Mouse (Mus musculus) right cerebral cortex, postnatal 4 days (tissue): ENCODE measurements at regions not wholly inside any gene's neighbourhood (a gene's known extent, or its start where the extent isn't known, plus 50 kb on each side); places are given as distances from the start of the nearest gene placed in this dataset.
"Not testable (repeated sequence)": the region's sequence is repeated elsewhere in the genome, so short reads cannot be mapped to it uniquely, and the experiment has no call there.

Experiments
- DNase-seq: peaks from one replicate; pipeline ENCODE4 v3.0.0-alpha.2; 2022

DNA sequence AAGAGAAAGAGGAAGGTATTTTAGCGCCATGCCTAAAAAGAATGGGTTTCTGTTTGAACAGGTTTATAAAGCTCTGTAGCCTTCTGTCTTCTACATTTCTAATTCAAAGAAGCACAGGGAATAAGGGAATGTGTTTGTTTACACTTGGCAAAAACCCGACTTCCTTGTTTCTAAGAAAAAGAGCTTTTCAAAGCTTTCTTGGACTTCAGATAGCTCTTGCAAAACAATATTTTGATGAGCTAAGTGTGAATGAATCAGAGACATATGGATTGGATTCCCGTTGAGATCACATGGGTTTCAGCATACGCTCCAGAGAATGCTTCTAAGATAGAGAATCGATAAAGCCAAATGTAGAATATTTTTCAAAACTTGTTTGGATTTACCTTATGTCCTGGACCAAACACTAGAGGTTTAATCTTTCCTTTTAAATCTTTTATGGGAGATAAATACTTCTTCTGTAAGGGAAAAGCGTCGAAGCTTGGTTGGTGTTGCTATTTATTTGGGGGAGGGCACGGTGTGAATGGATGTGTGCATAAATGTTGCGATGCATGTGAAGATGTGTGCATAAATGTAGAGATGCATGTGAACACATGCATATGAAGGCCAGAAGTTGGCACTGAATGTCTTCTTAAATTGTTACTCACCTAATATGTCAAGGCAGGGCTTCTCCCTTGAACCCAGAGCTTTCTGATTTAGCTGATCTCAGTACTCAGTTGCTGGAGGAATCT, 576.4 kb downstream of the Nyap2 start:
- DNase-seq, result no peak

DNA sequence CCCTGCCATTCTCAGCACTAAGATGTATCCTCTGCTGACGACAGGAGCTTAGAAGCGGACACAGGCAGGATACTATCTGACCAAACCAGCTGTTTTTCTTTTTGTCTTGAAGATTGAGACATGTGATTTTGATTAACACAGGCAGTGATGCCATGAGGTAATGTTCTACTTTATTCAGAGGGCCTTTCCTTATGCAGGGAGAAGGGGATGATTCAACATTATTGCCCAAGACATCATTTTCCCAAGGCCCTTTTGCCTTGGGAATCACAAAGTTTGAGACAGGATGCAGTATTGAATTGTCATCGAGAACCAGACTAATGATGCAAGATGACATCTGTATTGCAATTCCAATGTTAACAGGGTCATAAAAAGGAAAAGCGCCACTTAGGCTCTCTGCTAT, 571.7 kb upstream of the Gm9747 start:
- DNase-seq, result no peak

DNA sequence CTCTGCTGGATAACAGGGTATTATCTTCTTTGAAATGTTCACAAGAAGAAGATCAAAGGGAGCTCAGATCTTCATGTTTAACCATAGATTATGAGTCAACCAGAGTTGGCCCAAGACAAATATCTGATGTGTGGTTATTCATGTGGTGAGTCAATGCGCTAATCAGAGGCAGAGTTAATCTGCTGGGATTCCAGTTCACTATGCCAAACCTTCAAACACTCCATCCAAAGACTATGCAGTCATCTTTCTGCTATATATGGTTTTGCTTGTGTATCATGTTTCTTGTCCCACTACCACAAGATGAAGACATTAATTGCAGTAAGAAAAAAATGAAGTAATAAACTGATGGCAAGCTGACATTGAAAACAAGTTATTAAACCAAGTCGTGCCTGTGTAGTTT, 561.8 kb upstream of the Gm9747 start:
- DNase-seq, result no peak

DNA sequence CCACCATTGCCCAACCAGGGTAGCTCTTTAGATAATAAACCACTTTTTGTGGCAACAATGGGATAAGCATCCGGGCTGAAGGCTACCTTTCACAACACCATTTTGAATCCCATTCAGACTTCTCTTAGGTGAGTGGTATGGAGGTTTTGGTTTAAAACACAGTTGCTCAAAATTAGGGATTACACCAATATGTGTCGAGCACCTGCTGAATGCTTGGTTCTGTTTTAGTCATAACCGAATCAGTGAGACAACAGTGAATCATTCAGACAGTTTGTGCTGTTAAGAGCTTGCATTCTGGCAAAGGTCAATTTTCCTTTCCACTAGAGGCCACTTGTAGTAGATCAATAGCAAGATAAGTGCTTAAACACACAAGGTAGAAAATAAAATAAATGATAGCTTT, 561.2 kb upstream of the Gm9747 start:
- no peak for DNase-seq

DNA sequence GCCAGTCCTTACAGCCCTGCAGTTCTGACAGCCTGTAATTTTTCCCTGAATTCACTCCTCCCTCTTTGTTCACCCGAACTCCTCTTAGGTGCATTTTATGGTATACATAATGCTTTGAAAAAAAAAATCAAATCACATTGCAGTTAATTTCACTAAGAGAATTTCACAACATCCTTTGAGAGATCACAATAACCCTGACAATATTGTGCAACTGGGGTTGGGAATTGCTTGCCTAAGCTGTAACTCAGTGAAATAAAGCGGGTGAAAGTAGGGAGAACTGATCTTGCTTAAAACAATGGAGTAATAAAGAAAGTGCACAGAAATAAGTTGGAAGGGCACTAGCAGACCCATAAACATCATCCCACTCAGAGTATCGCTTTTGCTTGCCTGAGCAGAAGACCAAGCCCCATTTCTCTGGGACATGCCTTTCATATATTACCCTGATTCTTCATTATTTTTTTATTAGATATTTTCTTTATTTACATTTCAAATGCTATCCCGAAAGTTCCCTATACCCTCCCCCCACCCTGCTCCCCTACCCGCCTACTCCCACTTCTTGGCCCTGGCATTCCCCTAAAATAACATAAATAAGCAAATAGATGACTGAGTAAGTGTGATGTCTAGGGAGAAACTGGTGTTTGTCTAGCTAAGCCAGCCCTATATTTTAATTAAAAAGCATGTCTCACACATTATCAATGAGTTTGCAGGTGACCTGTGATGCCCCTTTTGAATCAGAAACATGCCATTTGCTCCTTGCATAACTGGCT, 557.2 kb upstream of the Gm9747 start:
- DNase-seq, result no peak

DNA sequence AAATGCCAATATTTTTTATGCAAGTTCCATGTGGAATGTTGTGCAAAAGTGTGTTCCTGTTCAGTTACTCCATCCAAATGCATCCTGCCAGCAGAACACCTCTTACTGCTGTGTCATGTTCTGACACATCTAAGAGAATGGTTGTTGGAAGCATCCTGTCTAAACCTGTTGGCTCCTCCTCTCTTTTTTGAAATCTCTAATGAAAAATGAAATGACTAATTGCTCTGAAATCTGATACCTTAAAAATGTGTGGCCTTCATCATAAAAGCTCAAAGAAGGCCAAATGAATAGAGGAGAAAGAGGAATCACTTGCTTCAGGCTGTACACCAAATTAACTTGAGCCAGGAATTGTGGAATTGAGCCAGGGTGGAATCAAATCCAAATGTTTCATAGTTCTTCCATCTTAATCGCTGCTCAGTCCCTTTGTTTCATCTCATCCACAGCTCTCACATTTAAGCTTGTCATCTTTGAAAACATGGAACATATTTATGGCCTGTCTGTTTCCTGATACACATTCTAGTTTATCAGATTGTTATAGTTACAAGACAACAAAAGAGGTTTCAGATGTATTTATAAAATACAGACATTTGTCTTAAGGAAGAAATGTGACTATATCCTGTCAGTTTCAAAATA, 555.0 kb upstream of the Gm9747 start:
- no peak for DNase-seq

DNA sequence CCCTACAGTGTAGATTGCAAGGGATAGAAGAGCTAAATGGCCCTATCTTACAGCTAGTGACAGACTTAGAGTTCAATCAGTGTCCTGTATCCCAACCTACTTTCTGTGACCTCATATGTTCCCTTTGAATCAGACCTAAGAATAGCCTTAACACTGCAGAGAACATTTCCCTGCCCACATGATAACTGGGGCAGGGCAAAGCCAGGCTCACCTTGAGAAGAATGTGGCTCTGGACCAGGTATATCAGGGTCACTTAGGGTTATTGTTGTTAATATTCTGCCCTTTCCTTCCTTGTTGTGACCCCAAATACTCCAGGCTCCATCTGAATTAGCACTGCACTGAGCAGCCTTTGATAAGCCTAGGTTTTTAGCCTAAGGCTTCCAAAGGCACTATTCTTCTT, 536.8 kb upstream of the Gm9747 start:
- DNase-seq, result no peak

DNA sequence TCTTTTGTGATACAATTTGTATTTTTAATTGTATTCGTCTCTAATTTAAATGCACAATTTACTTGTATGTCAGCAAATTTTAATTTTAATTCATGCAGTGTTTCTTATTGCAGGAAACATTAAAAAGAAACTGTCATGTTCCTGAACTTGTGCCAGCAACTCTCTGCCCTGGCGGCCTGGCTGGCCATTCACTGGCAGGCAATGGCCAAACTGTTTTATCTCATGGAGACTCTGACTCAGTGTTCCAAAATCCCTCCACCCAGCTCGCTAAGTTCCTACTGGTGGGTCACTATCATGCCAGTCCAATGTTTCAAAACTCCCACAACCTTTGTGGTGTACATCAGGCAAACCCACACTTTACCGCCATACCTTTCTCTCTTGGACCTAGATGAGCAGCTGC, 523.7 kb upstream of the Gm9747 start:
- no peak for DNase-seq

DNA sequence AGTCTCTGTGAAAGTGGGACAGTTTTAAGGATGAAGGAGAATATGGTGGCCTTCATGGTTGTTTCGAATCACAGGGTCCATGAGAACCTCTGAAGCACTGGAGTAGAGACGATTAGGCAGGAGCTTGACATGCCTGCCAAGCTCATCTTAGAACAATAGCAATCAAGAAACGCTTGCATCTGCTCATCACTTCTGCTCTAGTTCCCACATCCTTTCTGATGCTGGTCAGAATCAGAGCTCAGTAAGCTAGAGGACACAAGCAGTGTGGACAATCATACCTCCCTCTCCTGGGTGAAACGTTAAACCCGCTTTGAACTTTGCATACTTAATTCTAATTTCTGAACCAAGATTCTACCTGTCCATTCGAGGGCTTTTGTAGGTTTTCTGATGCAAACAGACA, 515.8 kb upstream of the Gm9747 start:
- DNase-seq, result no peak

DNA sequence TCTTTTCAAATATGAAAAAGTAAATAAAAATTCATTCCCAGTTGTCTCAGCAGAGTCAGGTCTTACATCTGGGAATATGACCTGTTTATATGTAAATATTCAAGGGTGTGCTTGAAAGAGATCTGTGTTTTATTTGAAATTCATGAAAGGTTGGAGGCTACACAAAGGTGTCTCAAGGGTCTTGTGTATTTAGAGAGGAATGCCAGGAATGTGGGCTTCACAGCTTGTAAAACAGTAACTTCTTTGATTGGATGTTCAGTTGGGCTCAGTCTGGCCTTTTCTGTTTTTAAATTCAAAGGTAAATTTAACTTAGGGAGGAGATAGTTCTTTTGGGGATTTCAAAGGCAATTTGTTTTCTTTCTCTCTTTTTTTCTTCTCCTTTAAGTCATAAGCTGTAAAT, 514.7 kb upstream of the Gm9747 start:
- DNase-seq, result no peak

DNA sequence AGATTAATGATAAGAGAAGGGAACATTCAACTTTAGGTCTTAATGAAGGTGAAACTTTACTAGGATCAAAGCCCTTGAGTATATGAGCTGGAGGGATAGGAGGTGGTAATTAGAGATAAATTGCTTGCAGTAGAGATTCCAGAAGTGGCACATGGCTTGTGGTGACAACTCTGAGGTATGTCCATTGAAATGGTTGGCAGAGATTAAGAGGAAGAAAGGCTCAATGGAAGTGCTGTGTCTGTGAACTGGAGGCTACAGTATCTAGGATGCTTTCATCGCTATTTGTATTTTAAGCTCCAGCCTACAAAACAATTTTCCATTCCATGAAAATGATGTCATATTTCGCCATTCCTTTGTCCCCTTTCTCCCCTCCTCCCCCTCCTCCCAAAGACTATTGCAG, 508.1 kb upstream of the Gm9747 start:
- DNase-seq, result no peak

DNA sequence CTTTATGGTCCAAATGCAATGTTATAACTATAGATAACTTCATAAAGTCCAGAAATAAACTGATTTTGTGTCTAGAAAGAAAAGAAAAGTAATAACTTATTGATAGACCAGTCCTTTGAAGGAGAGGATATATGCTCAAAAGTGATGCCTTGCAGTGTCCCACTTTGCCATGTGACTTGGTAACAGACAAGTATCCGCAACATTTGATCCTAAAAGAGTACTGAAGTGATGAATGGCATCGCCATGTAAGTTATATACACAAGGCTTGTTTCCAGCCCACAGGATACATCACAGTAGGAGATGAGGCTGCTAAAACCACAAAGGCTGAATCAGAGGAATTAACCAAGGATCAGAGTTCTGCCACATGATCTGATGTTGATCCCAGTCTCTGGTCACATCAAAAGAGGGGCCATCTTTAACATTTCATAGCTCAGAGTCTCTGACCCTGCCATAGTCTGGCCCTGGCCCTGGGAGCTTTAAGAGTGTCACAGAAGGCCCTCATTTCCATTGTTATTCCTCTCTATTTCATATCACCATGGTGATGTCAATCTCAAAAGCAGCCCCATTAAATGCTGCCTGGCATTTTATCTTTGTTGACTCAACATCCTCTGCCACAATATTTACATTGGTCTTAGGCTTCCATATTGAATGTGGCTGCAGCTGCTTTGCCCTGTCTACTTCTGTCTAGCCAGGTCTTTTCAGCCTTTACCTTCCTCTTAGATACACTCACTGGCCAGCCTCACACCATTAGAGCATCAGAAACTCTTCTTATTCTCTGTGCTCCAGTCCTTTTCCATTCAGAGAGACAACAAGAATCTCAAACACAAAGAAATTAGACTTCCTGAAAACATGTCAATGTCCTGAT, 506.4 kb upstream of the Gm9747 start:
- DNase-seq, result no peak

DNA sequence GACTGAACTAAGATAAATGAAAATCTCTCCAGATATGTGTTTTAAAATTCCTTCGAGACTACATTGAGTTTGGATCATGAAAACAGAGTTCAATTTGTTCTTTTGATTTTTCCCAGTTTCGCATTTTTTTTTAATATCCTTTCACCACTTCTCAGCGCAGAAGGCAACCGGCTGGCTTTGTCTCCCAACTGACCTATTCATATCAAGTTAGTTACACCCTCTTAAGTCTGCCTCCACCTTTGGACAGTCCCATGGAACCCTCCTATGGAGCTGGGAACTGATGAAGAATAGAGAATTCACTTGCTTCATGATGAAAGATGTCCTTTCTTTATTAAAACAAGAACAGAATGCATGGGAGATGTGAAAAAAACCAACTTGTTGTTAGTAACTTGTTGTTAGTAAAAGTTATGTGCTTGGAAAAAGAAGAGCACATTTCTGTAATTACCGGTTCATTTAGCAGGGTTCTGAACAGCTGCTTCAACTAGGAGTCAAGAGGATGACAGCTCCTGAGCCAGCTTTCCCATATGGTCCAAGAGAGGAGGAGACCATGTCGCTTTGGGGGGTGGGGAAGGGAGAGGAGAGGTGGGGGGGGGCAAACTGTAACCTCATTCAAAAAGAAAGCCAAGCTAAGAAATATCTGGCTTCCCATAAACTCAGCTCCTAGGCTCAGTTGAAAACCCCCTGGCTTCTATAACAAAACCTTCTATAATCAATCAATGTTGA, 495.6 kb upstream of the Gm9747 start:
- no peak for DNase-seq

DNA sequence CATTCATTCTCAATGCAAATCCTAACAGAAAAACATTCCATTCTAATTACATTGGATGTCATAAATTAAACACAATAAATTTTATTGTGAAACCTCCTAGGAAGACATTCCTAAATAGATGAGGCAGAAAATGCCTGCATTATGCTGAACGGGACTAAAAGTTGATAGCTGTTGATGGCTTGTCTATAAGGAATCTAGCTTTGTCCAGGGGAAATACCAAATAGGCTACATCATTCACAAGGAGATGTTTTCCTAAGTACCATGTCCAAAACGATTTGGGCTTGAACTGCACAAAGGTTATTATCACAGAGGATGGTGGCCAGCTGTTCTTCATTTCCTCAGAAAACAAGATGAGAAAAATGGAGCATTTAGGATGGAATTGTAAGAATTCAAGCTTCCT, 494.5 kb upstream of the Gm9747 start:
- no peak for DNase-seq

DNA sequence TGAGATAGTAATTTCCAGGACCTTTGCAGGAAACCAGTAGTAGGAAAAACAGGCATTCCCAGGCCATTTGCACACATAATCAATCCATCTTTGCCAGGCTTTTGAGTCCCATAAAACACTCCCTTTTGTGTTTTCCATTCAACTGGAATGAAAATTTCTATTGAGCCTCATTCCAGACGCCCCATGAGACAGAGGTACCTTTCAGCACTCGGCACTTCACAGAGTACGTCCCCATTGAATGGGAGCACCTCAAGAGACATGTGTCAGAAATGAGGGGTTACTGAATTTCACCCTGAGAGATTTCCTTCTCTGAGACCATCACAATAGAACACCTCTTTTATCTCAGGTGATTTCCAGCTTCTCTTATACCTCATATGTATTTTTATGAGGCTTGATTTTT, 493.5 kb upstream of the Gm9747 start:
- DNase-seq, result no peak

DNA sequence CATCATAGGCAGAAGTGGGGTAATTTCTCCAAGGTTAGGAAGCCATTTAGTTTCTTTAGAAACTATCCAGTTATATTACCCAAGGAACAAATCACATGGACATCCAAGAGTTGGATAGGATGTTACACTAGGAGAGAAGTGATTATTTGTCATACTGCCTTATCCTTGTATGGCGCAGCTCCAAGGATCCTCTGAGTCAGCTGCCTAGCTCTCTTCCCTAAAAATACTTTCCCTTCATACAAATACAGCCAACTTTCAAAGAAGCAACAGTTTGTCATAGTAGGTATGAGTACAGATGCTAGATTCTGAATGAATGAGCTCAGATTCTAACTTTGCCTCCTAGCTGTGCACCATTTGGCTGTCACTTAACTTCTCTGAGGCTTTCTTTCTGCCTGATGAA, 492.9 kb upstream of the Gm9747 start:
- no peak for DNase-seq

DNA sequence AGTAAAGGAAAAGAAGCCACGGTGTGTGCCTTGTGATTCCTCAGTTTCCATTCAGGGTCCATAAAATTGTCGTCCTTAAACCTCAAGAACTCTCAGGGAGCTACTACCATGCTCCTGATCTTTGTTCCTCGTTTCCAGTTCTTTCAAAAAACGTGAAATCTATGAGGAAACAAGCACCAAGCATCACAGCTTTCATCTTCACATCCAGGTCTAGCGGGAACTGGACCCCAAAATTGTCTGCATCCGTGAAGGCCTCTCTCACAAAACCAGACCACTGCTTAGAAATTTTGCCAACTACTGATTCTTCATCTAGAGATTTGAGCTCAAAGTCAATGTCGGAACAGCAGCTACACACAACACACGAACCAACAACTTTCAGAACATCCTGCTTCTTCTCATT, 491.0 kb upstream of the Gm9747 start:
- not testable (repeated sequence) for DNase-seq

DNA sequence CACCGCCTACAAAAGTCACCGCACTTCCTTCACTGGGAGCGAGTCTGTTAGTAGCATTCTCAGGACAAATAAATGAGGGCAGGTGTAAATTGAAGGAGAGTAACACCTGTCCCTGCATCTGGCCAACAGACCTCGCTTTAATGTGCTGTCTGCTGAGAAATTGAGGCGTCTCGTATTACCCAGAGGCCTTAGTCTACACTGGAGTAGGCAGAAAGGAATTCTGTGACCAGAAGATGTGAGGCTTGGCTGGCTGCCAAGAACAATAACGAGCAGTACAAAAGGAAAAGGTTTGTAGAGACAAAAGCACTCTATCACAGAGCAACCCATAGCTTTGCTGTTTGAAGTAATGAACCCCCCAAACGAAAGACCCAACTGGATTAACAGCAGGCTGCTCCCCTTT, 488.4 kb upstream of the Gm9747 start:
- peak; percentile 35 for DNase-seq

DNA sequence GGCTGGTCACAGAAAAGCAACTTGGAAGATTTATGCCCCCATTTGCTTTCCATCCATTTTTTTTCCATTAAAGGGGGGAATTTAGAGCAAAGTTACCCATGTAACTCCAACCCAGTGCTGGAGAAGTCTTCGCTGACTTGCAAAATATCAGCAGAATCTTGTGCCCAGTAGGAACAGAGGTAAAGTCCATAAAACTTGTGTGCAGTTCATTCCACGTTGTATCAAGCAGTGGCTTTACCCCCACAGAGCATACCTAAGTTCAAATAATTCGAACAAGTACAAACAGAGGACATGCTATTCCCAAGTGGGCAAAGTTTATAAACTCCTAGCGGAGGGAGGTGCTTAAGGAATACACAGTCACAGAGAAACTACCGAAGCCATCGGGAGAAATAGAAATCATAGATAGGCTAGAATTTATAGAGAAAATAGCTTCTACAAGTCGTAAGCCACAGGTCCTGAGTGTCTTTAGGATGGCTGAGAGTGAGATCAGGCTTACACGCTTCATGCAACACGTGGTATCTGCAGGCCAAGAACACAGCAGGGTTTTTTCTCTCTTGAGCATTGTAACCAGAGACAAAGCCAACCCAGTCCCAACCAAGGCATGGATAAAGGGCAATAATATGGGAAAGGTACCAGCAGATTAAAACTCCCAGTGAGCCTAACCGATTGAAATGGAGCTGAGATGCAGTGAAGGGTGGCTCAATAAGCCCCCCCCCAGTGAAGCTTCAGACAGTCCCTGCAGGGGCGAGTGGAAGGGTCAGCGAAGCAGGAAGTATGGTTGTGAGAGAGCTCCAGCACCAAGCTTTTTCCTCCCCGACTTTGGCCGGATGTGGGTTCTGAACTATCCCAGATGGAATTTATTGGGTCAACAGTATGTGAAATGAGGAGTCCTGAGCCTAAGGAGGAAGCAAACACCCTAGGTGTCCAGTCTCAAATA, 487.6 kb upstream of the Gm9747 start:
- DNase-seq, result no peak

DNA sequence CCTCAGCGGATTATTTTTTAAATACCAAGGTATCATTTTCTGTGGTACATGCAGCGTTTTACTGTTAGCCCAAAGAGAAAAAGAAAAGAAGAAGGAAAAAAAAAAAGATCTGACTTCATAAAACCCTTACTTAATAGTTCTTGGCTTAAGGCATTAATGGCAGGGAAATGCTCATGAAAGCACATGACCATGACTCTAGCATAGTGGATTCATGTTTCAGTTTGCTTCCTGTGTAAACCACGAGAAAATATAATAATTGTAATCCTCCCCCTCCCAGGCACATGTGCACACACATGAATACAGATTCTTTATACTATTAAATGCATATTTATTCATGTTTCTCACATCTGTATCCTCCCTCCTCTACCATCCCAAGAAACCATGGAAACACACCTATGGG, 486.9 kb upstream of the Gm9747 start:
- DNase-seq, result no peak

DNA sequence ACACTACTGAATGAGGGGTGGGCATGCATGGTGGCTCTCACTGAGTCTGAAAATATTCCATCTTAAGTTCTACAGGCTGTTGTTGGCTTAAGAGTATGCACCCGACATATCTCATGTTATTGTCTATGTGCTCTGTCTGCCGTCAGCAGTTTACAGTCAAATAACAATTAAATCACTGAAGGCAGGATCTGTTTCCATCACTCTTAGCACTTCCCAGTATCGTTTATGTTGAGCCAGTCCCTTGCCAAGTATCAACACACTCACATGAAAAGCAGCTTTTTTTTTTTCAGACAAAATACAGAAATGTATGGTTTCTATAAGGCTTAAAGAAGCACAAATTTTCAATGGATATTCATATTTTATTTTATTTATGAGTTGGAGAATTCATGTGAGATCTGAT, 485.9 kb upstream of the Gm9747 start:
- DNase-seq, result no peak
